ENCODE assay signal across 8 mouse cellular contexts in genomic region chr11:114851269-114851607, GRCm38 (mm10). TPM values are rescaled to one million over a fixed set of nuclear protein-coding genes. Genes with fewer than 3 reads are reported as not detected.
DNase-seq lines count a peak whose midpoint lies in the region; ATAC-seq and TF ChIP-seq lines count a peak whose summit lies in the region.
"Had no signal": no experiment of that assay in that cellular context is flagged by ENCODE, and none has a peak within 500 bp of the region (broad histone marks: within the 10 kb centered on the region; RNA-seq: fewer than 3 reads in every experiment).

No protein-coding gene starts in this region.

- H3K9me3 ChIP-seq in lung, embryonic 15.5 days: no peaks in the 10 kb centered on the region
- no peaks in the 10 kb centered on the region for H3K9me3 ChIP-seq in forebrain, embryonic 15.5 days
- H3K9me3 ChIP-seq in liver, embryonic 13.5 days (replicated peaks): no peaks in the 10 kb centered on the region
- no peaks in the 10 kb centered on the region for H3K9me3 ChIP-seq in stomach, postnatal 0 days (ENCODE audit: control insufficient read depth, low read length)

- under 1% methylated on average over 27 of the region's 27 CpGs for WGBS in lung, embryonic 15.5 days
- WGBS in forebrain, embryonic 15.5 days: under 1% methylated on average over 27 of the region's 27 CpGs
- under 1% methylated on average over 27 of the region's 27 CpGs for WGBS in liver, embryonic 13.5 days (ENCODE audit: insufficient replicate concordance)
- under 1% methylated on average over 27 of the region's 27 CpGs for WGBS in stomach, postnatal 0 days

- H3K9ac ChIP-seq in lung, embryonic 15.5 days: peak overlapping the region; percentile 70
- peak overlapping the region; percentile 52 for H3K9ac ChIP-seq in forebrain, embryonic 15.5 days (replicated peaks)
- peak overlapping the region; percentile 71 for H3K9ac ChIP-seq in liver, embryonic 13.5 days
- peak overlapping the region; percentile 85 for H3K9ac ChIP-seq in stomach, postnatal 0 days (ENCODE audit: low read length)

- no peak for TF ChIP-seq CTCF in stomach, postnatal 0 days (IDR thresholded peaks at IDR 0.05; ENCODE audit: low read depth)

- DNase-seq in lung, postnatal 36 days: no peak
- DNase-seq in cerebellum, adult 9-10 months: peak; percentile 97
- DNase-seq in liver, embryonic 13.5 days: no peak
- no peak for DNase-seq in stomach, postnatal 0 days (ENCODE audit: low spot score)
- no peak for DNase-seq in left cerebral cortex, adult 8-10 months (ENCODE audit: low spot score in 2 of 2)

- ATAC-seq in lung, embryonic 15.5 days (ENCODE audit: borderline replicate concordance, extremely low read depth, low FRiP score, low TSS enrichment): 0 out of 2 replicates have a peak, but pooled peaks have one; percentile 11
- no peak for ATAC-seq in forebrain, embryonic 15.5 days (replicated peaks)
- ATAC-seq in liver, embryonic 13.5 days (ENCODE audit: low read depth): peak; percentile 12; the same call in 1 of the 2 replicates
- ATAC-seq in stomach, postnatal 0 days (ENCODE audit: low FRiP score, low TSS enrichment): peak; percentile 10; the same call in 1 of the 2 replicates

- H3K4me3 ChIP-seq in lung, embryonic 15.5 days: peak overlapping the region; percentile 62
- peak overlapping the region; percentile 67 for H3K4me3 ChIP-seq in forebrain, embryonic 15.5 days
- peak overlapping the region; percentile 63 for H3K4me3 ChIP-seq in liver, embryonic 13.5 days (replicated peaks)
- H3K4me3 ChIP-seq in stomach, postnatal 0 days (ENCODE audit: low read depth, low read length): peak overlapping the region; percentile 67

- peaks cover 28% of the 10 kb centered on the region for H3K4me1 ChIP-seq in lung, embryonic 15.5 days
- H3K4me1 ChIP-seq in forebrain, embryonic 15.5 days: peaks cover 28% of the 10 kb centered on the region
- H3K4me1 ChIP-seq in liver, embryonic 13.5 days (replicated peaks): peaks cover 31% of the 10 kb centered on the region
- peaks cover 3% of the 10 kb centered on the region; the same call in 1 of the 2 replicates for H3K4me1 ChIP-seq in stomach, postnatal 0 days (replicated peaks; ENCODE audit: control insufficient read depth, insufficient read depth)

- TF ChIP-seq EP300 in stomach, postnatal 0 days (optimal IDR thresholded peaks at IDR 0.05): no peak

- H3K36me3 ChIP-seq in lung, embryonic 15.5 days: no peaks in the 10 kb centered on the region
- no peaks in the 10 kb centered on the region for H3K36me3 ChIP-seq in forebrain, embryonic 15.5 days
- no peaks in the 10 kb centered on the region for H3K36me3 ChIP-seq in liver, embryonic 13.5 days
- no peaks in the 10 kb centered on the region for H3K36me3 ChIP-seq in stomach, postnatal 0 days (ENCODE audit: control insufficient read depth, insufficient read depth, low read length)

- peak overlapping the region; percentile 94 for H3K27ac ChIP-seq in lung, embryonic 15.5 days
- H3K27ac ChIP-seq in forebrain, embryonic 15.5 days (replicated peaks): no peak overlapping the region
- peak overlapping the region; percentile 78 for H3K27ac ChIP-seq in liver, embryonic 13.5 days
- peak overlapping the region; percentile 88 for H3K27ac ChIP-seq in stomach, postnatal 0 days (replicated peaks)

- peaks cover 11% of the 10 kb centered on the region; the same call in 1 of the 2 replicates for H3K27me3 ChIP-seq in lung, embryonic 15.5 days
- H3K27me3 ChIP-seq in forebrain, embryonic 15.5 days: peaks cover 47% of the 10 kb centered on the region
- peaks cover 68% of the 10 kb centered on the region for H3K27me3 ChIP-seq in liver, embryonic 13.5 days
- H3K27me3 ChIP-seq in stomach, postnatal 0 days (ENCODE audit: control insufficient read depth, insufficient read depth, low read length): no peaks in the 10 kb centered on the region

- peak overlapping the region; percentile 97 for H3K4me2 ChIP-seq in lung, embryonic 15.5 days
- peak overlapping the region; percentile 94 for H3K4me2 ChIP-seq in forebrain, embryonic 15.5 days (replicated peaks)
- peak overlapping the region; percentile 72 for H3K4me2 ChIP-seq in liver, embryonic 13.5 days
- H3K4me2 ChIP-seq in stomach, postnatal 0 days (replicated peaks; ENCODE audit: low read depth): peak overlapping the region; percentile 99

RNA-seq across cellular contexts. Expression of gene Gprc5c, which starts 0.3 kb away (rescaled TPM):
- 35.4 and 36.1 TPM in 2 replicates for polyA plus RNA-seq in lung, embryonic 15.5 days (2015; fragmentation: Nextera tagmentation; extraction: Ambion mirVana)
- 6.0 and 6.2 TPM in 2 replicates for polyA plus RNA-seq in forebrain, embryonic 15.5 days (2015; fragmentation: Nextera tagmentation; extraction: Ambion mirVana)
- 11.3 and 12.8 TPM in 2 replicates for polyA plus RNA-seq in liver, embryonic 13.5 days (2015; fragmentation: Nextera tagmentation; extraction: Ambion mirVana)
- polyA plus RNA-seq in stomach, postnatal 0 days (2015; fragmentation: Nextera tagmentation; extraction: Ambion mirVana): 10.8 and 11.2 TPM in 2 replicates
- total RNA-seq in left cerebral cortex, adult 8-10 months (2022): 1 to 10 TPM; 4.6 to 5.6 (median 5.4) TPM
- total RNA-seq: common myeloid progenitor, adult 5-6 weeks had no signal

RNA-seq across cellular contexts. Expression of gene Cd300a, which starts 38.6 kb away (rescaled TPM):
- polyA plus RNA-seq in lung, embryonic 15.5 days (2015; fragmentation: Nextera tagmentation; extraction: Ambion mirVana): 1.2 and 1.4 TPM in 2 replicates
- polyA plus RNA-seq in forebrain, embryonic 15.5 days (2015; fragmentation: Nextera tagmentation; extraction: Ambion mirVana): 0.46 and 0.88 TPM in 2 replicates
- polyA plus RNA-seq in liver, embryonic 13.5 days (2015; fragmentation: Nextera tagmentation; extraction: Ambion mirVana): 4.0 and 5.5 TPM in 2 replicates
- 1.5 and 2.1 TPM in 2 replicates for polyA plus RNA-seq in stomach, postnatal 0 days (2015; fragmentation: Nextera tagmentation; extraction: Ambion mirVana)
- under 1 TPM; 0.40 to 0.87 (median 0.73) TPM for total RNA-seq in left cerebral cortex, adult 8-10 months (2022)

RNA-seq across cellular contexts. Expression of gene Gpr142, which starts 52.5 kb away (rescaled TPM):
- polyA plus RNA-seq in lung, embryonic 15.5 days (2015; fragmentation: Nextera tagmentation; extraction: Ambion mirVana): not detected in 2 replicates
- polyA plus RNA-seq in forebrain, embryonic 15.5 days (2015; fragmentation: Nextera tagmentation; extraction: Ambion mirVana): not detected in 2 replicates
- polyA plus RNA-seq in liver, embryonic 13.5 days (2015; fragmentation: Nextera tagmentation; extraction: Ambion mirVana): not detected in 2 replicates
- polyA plus RNA-seq in stomach, postnatal 0 days (2015; fragmentation: Nextera tagmentation; extraction: Ambion mirVana): 0.08 TPM in 1 of 2 replicates, not detected in the other
- total RNA-seq in left cerebral cortex, adult 8-10 months (2022): not detected
- total RNA-seq: common myeloid progenitor, adult 5-6 weeks had no signal

RNA-seq across cellular contexts. Expression of gene Btbd17, which starts 55.5 kb away (rescaled TPM):
- 0.71 and 1.1 TPM in 2 replicates for polyA plus RNA-seq in lung, embryonic 15.5 days (2015; fragmentation: Nextera tagmentation; extraction: Ambion mirVana)
- polyA plus RNA-seq in forebrain, embryonic 15.5 days (2015; fragmentation: Nextera tagmentation; extraction: Ambion mirVana): 26.4 and 29.7 TPM in 2 replicates
- polyA plus RNA-seq in liver, embryonic 13.5 days (2015; fragmentation: Nextera tagmentation; extraction: Ambion mirVana): 0.07 and 0.13 TPM in 2 replicates
- polyA plus RNA-seq in stomach, postnatal 0 days (2015; fragmentation: Nextera tagmentation; extraction: Ambion mirVana): 0.44 and 0.74 TPM in 2 replicates
- total RNA-seq in left cerebral cortex, adult 8-10 months (2022): 10 to 100 TPM; 21.5 to 28.4 (median 23.1) TPM
- total RNA-seq: common myeloid progenitor, adult 5-6 weeks had no signal
